Mouse (Mus musculus) urinary bladder, postnatal 14 days (tissue): Measurements from ENCODE around the gene Flg.
A peak's percentile ranks its signal among the peaks of the same experiment; 100 is the strongest.

Experiments
- DNase-seq: peaks from one replicate; pipeline ENCODE4 v3.0.0; 2021; ENCODE audit warnings: low spot score

The Flg gene

GRCm38 (mm10) chr3:93273223-93273622 is at the start of gene Flg:
Gene Flg, plus strand, starts transcription at chr3:93273523.
- DNase-seq = no peak

DNA sequence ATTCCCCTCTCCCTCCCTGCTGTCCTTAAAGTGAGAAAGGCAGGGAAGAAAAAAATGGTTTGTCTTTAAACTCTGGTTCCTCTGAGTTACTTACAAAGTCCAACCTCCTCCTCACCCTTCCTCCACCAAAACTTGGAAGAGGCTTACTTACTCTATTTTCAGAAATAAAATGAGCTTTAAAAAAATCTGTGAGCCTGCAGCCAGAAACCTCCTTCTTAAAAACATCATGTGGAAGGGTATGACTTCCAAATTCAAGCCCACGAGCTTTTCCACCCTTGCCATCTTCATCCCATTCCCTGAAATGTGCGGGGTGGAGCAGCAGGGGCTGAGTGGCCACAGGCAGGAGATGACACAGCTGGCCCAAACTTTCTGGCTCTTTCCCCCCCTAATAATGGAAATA is 24.2 kb downstream of the Flg start:
- DNase-seq = no peak

DNA sequence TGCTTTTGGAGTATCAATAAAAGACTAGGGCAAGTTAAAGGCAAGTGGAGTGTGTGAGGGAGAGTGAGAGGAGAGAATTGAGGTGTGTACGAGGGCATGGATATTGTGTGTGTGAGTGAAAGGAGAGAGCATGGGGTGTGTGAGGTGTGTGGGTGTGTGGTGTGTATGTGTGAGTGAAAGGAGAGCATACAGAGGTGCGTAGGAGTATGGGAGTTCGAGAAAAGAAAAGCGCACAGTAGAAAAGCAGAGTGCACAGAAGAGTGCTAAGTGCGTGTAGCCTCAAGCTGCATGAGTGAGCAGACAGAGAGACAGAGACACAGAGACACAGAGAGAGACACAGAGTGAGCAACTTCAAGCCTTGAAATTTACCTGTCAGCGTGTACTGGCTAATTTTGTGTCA is 26.5 kb downstream of the Flg start:
- DNase-seq = no peak

DNA sequence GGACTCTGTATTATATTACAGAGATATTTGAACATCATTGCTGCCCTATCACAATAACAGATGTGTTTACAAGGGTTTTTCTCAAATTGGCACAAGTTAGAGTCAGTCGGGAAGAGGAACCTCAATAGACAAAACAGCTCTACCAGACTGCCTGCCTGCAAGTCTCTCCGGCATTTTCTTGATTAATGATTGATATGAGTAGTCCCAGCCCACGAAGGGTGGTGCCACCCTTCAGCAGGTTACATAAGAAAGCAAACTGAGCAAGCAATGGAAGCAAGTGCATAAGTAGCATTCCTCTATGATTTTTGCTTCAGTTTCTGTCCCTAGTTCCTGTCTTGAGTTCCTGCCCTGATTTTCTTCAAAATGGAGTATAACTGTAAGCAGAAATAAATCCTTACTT is 28.6 kb downstream of the Flg start:
- no peak for DNase-seq

GRCm38 (mm10) chr3:93306142-93306541 is 32.8 kb downstream of the Flg start:
- peak; percentile 14 for DNase-seq

GRCm38 (mm10) chr3:93311371-93311770 is 38.0 kb downstream of the Flg start:
- no peak for DNase-seq

DNA sequence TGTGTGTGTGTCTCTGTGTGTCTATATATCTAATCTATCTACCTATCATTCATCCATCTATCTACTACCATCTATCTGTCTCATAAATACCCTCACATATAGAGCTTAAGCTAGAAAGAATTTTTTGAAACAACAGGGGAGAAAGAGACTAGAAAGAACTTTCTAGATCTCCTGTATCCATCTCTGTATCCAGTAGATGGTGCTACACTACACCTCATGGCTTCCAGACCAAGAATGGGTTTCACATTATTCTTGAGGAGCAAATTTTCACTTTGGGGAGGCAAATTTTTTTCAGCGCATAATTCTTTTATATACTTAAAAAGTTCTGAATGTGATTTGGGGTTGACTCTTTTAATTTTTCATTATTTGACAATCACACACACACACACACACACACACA is 41.1 kb downstream of the Flg start:
- DNase-seq = no peak

DNA sequence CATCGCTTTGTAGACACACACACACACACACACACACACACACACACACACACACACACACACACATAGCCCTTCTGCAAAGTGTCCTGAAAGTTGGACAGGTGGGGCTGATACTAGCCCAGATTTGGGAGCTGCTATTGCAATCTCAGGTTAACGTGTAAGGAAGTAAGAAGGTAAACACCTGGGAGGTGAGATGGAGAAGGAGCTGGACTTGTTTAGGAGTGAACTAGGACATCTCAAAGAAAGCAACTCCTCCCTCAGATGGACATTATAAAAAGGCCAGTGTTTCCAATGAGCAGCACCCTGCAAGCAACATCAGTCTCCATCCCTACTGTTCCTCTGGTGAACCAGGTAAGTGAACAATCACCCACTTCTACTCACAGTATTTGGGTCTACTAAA is 46.1 kb downstream of the Flg start, which contains the start of gene Hrnr:
Gene Hrnr, plus strand, starts transcription at position 301 of the 400 bp plus-strand sequence.
- DNase-seq = no peak

- DNase-seq = no peak
Observed at GRCm38 (mm10) chr3:93337749-93338148, 64.4 kb downstream of the Flg start.

- no peak for DNase-seq
Observed at GRCm38 (mm10) chr3:93340021-93340420, 66.7 kb downstream of the Flg start.
